Mouse (Mus musculus) stomach, embryonic 14.5 days (tissue): ENCODE results near the gene Gm10320. TPM values are rescaled to one million over a fixed set of nuclear protein-coding genes. Genes with fewer than 3 reads are reported as not detected.

Experiments
- ATAC-seq: fragments of 200-750 bp; cut with Nextera tagmentation; 2 replicates; pipeline ENCODE4 v1.8.0; 2017; ENCODE audit warnings: low read depth, moderate TSS enrichment; ENCODE audit not compliant: insufficient number of reproducible peaks, insufficient read depth, low FRiP score
- H3K27ac ChIP-seq: fragments of 300-500 bp; sonication (generic); 2 replicates; pipeline ENCODE4 v1.5.1; 2014; ENCODE audit warnings: mild to moderate bottlenecking, low read length, moderate library complexity, mixed read lengths
- H3K27me3 ChIP-seq: fragments of 300-500 bp; sonication (generic); 2 replicates; pipeline ENCODE4 v1.6.1; 2014; ENCODE audit warnings: low read length, control low read depth, mixed read lengths; ENCODE audit not compliant: control insufficient read depth, insufficient read depth
- H3K36me3 ChIP-seq: fragments of 300-500 bp; sonication (generic); 2 replicates; pipeline ENCODE4 v1.6.1; 2014; ENCODE audit warnings: mild to moderate bottlenecking, control low read depth, low read length, moderate library complexity, mixed read lengths; ENCODE audit not compliant: control insufficient read depth, insufficient read depth
- H3K4me1 ChIP-seq: fragments of 300-500 bp; sonication (generic); 2 replicates; pipeline ENCODE4 v1.6.1; 2014; ENCODE audit warnings: low read length, control low read depth, mixed read lengths; ENCODE audit not compliant: control insufficient read depth, insufficient read depth
- H3K4me2 ChIP-seq: fragments of 300-500 bp; sonication (generic); replicated peaks from 2 replicates; pipeline ENCODE4 v1.6.1; 2014; ENCODE audit warnings: low read depth, low read length, control low read depth
- H3K4me3 ChIP-seq: fragments of 300-500 bp; sonication (generic); 2 replicates; pipeline ENCODE4 v1.5.1; 2014; ENCODE audit warnings: low read depth, low read length, control low read depth
- H3K9ac ChIP-seq: fragments of 300-500 bp; sonication (generic); replicated peaks from 2 replicates; pipeline ENCODE4 v1.6.1; 2014; ENCODE audit warnings: low read depth, mild to moderate bottlenecking, control low read depth, low read length, moderate library complexity, mixed read lengths
- H3K9me3 ChIP-seq: fragments of 300-500 bp; sonication (generic); 2 replicates; pipeline ENCODE4 v1.6.1; 2016; ENCODE audit warnings: low read depth, low read length, control low read depth; ENCODE audit not compliant: control insufficient read depth
- WGBS: fragments of 180-500 bp; shearing (Covaris S2); extraction: QIAGEN DNeasy Blood & Tissue Kit; methylation state at CpG from one replicate; pipeline ENCODE4 v1.1.7; 2014; 5-methylcytosine and 5-hydroxymethylcytosine counted together
- polyA plus RNA-seq: library from polyadenylated mRNA; unstranded; fragments of >200 nt; fragmentation: Nextera tagmentation; extraction: Ambion mirVana; gene quantifications from 2 replicates; pipeline ENCODE4 v1.2.1, GENCODE M21; 2014

Gene Gm10320
- polyA plus RNA-seq, 1 experiment from 2014 or later, result 1.2 TPM

DNA sequence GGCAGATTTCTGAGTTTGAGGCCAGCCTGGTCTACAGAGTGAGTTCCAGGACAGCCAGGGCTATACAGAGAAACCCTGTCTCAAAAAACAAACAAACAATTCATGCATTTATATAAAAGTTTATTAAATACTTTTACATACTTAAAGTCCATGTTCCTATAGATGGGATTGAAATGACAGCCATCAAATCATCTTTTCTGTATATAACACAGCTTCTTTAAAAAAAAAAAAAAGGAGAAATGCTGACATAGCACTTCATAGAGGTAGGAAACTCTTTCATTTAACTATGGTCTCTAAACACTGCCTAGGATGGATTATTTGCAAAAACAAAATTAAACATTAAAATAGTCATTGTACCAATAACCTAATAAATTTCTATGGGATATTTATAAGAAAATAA is 43.1 kb downstream of the Gm10320 start:
- Histone ChIP-seq H3K9ac (no peak overlapping the region), H3K4me3 (no peak overlapping the region), H3K4me1 (no peaks in the 10 kb centered on the region), H3K9me3 (no peaks in the 10 kb centered on the region), H3K27me3 (no peaks in the 10 kb centered on the region), H3K27ac (no peak overlapping the region), H3K4me2 (no peak overlapping the region), H3K36me3 (no peaks in the 10 kb centered on the region)
- ATAC-seq, result no peak

DNA sequence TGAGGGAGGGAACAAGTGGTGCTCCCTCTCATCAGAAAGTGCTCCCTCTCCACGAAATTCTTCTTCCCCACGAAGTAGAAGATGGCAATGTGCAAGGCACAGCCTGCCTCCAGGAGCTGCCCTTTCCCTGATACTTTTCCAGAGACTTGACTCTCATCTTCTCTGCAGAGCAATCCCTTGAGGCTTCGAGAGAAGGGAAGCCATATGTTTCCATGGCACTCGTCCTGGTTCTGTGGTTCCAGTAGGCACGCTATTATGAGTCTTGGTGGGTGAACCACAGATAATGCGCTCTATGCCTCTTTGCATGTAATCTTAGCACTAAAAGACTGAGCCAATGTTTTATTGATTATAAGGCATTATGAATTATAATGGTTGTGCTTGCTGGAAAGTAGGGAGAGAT is 44.1 kb downstream of the Gm10320 start:
- H3K9ac ChIP-seq, result no peak overlapping the region
- H3K27ac ChIP-seq, result no peak overlapping the region
- no peaks in the 10 kb centered on the region for H3K27me3 ChIP-seq
- H3K4me2 ChIP-seq, result no peak overlapping the region
- 82% methylated on average over 6 of the region's 6 CpGs for WGBS
- H3K4me1 ChIP-seq, result no peaks in the 10 kb centered on the region
- ATAC-seq, result no peak
- H3K36me3 ChIP-seq, result no peaks in the 10 kb centered on the region
- H3K4me3 ChIP-seq, result no peak overlapping the region
- H3K9me3 ChIP-seq, result no peaks in the 10 kb centered on the region

DNA sequence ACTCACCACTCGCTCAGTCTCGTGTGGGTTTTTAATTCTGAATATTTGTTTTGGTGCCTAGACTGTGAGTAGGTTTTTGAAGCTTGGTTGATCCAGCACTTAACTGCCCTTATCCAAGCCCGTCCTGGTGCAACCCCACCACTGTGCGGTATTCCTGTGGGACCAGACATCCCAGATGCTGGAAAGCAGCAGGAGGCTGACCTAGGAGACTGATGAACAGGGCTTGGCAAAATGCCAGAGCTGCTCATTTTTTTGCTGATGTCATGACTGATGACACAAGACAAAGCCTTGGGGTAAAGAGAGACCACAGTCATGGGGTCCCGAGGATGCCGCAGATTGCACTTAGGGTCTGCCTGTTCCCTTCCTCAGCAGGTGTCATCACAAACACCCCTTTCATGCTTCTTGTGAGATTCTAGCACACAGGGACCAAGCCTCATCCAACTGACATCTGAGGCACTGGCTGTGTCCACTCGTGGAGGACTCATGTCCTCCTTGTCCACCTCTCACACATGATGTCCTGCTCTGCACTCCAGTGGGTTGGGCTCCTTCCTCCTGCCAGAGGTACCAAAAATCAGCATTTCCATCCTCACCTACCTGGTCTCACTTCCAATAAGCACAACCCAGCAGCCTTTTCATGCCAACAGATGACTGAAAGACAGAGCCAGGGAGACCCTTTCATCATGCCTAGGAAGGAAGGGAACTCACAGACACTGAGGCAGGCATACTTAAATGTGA is 46.2 kb downstream of the Gm10320 start:
- no peaks in the 10 kb centered on the region for H3K27me3 ChIP-seq
- ATAC-seq, result no peak
- no peaks in the 10 kb centered on the region for H3K36me3 ChIP-seq
- no peak overlapping the region for H3K4me2 ChIP-seq
- no peak overlapping the region for H3K27ac ChIP-seq
- no peaks in the 10 kb centered on the region for H3K9me3 ChIP-seq
- 83% methylated on average over 7 of the region's 7 CpGs for WGBS
- no peak overlapping the region for H3K4me3 ChIP-seq
- no peak overlapping the region for H3K9ac ChIP-seq
- no peaks in the 10 kb centered on the region for H3K4me1 ChIP-seq

DNA sequence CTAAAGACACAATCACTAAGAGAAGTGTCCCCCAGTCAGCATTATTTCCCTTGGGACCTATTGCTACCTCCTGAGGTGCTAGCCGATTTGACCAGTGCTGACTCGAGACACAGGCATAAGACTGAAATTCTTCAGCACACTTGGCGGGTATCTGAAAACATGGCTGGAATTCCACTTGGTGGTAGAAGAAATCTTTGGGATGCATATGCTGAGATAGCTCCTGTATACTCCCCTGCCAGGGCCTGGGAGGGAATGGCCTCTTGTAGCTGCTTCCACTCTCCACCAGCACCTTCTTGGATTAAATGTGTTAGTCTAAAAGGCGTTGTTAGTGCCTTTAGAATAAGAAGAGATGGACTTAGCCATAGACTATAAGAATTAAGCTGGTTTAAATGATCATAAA is 50.8 kb downstream of the Gm10320 start:
- H3K9me3 ChIP-seq, result no peaks in the 10 kb centered on the region
- peaks cover 5% of the 10 kb centered on the region; the same call in 1 of the 2 replicates for H3K4me1 ChIP-seq
- no peaks in the 10 kb centered on the region for H3K36me3 ChIP-seq
- no peak overlapping the region for H3K4me2 ChIP-seq
- no peak overlapping the region for H3K9ac ChIP-seq
- H3K4me3 ChIP-seq, result no peak overlapping the region
- ATAC-seq, result peak; percentile 37; the same call in 1 of the 2 replicates
- no peaks in the 10 kb centered on the region for H3K27me3 ChIP-seq
- WGBS, result 82% methylated on average over 4 of the region's 4 CpGs
- no peak overlapping the region for H3K27ac ChIP-seq

DNA sequence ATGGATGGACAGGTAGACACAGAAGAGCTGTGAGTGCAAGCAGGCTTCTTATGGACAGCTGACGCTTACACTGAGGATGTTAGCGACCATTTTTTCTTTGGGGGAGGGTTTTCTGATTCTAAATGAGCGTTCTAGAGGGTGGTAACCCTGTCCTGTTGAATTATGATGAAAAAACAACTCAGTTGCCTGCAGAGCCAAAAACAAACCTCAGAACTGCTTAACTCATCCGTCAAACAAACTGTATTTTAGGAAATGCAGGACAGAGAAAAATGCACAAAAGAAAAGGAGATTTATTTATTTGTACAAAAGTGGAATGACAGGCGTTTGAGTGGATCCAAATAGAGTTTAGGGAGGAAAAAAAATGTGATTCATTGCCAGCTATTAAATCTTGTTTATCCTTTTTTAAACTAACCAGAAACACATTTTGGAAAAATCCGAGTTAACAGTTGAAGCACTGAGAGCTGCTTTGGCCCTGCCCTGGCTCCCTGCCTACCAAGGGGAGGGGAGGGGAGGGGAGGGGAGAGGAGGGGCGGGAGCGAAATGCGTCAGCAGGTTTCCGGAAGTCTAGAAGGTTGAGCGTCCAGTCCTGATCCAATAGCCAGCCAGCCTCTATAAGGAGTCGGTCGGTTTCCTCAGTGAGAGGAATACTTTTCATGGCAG is 51.4 kb downstream of the Gm10320 start:
- Histone ChIP-seq H3K4me2 (0 out of 2 replicates have a peak overlapping the region, but pooled peaks have one; percentile 16), H3K9ac (no peak overlapping the region), H3K27ac (no peak overlapping the region), H3K27me3 (no peaks in the 10 kb centered on the region), H3K4me1 (peaks cover 5% of the 10 kb centered on the region; the same call in 1 of the 2 replicates), H3K36me3 (no peaks in the 10 kb centered on the region), H3K9me3 (no peaks in the 10 kb centered on the region), H3K4me3 (no peak overlapping the region)
- WGBS, result 19% methylated on average over 13 of the region's 13 CpGs
- ATAC-seq, result peak; percentile 65; the same call in 1 of the 2 replicates

Other genes with a start within 250 kb of the Gm10320 start
- gene Utp15, start 229.0 kb downstream of the Gm10320 start, polyA plus RNA-seq, result 33.9 and 34.0 TPM in 2 replicates
- gene Ankra2, start 228.9 kb downstream of the Gm10320 start, polyA plus RNA-seq, result 33.2 and 33.9 TPM in 2 replicates
- not detected in 2 replicates for gene Gm21976, start 212.1 kb downstream of the Gm10320 start, polyA plus RNA-seq
- 666 and 685 TPM in 2 replicates for gene Btf3, start 175.0 kb downstream of the Gm10320 start, polyA plus RNA-seq
- gene Foxd1, start 137.8 kb downstream of the Gm10320 start, polyA plus RNA-seq, result not detected in 2 replicates
- gene Tmem174, start 145.4 kb upstream of the Gm10320 start, polyA plus RNA-seq, result not detected in 2 replicates
- gene Tmem171, start 202.8 kb upstream of the Gm10320 start, polyA plus RNA-seq, result 1.9 and 3.2 TPM in 2 replicates